Mouse (Mus musculus): ENCODE measurements around the gene Ift43.

DNA sequence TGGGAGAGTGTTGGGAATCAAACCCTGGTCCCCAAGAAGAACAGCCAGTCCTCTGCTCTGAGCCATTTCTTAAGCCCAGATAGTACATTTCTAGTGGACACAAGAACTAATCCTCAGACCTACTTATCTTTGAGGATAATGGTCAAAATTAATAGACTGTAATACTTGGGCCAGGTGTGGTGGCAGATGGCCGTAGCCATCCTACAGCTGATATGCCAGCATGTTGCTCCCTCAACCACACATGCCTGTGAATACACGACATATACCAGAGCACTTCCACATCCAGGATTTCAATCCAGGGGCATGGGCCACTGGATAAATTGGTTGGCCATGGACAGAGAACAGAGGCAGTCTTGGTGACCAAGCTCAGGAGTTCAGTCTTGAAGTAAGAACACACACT, 27.0 kb upstream of the Ift43 start:
- no peak for TF ChIP-seq CTCF (IDR thresholded peaks at IDR 0.05; ENCODE audit: low read depth)
- TF ChIP-seq EP300 (IDR thresholded peaks at IDR 0.05; ENCODE audit: low read depth): no peak
